Mouse (Mus musculus) v-Abl transformed pro-B cells (cell line): ENCODE data around the gene Dnajb13.

Source experiments
- in situ Hi-C, 2 experiments: fragments of 400-800 bp; cut with MboI; formaldehyde crosslinking; loops; one replicate each; pipeline ENCODE4 v1.15.1; 2025; ENCODE audit not compliant: unreplicated experiment in 2 of 2

Gene Dnajb13

GRCm38 (mm10) chr7:100463757-100464156 lies 51.0 kb downstream of the Dnajb13 start:
- in situ Hi-C loops = loop anchor here in 1 of 2 experiments (5.0 kb wide), 1 partner anchor 34 kb away; no protein-coding TSS in a partner anchor

GRCm38 (mm10) chr7:100463194-100463593 lies 51.6 kb downstream of the Dnajb13 start:
- in situ Hi-C loops = loop anchor here in 1 of 2 experiments (5.0 kb wide), 1 partner anchor 34 kb away; no protein-coding TSS in a partner anchor

GRCm38 (mm10) chr7:100461621-100462151 lies 53.1 kb downstream of the Dnajb13 start:
- in situ Hi-C loops = loop anchor here in 1 of 2 experiments (5.0 kb wide), 1 partner anchor 36 kb away; no protein-coding TSS in a partner anchor

GRCm38 (mm10) chr7:100459862-100460261 lies 54.9 kb downstream of the Dnajb13 start:
- in situ Hi-C loops = loop anchor here (5.0 kb wide), 1 partner anchor 37 kb away; no protein-coding TSS in a partner anchor

- in situ Hi-C loops = loop anchor here in 1 of 2 experiments (5.0 kb wide), 1 partner anchor 39 kb away; no protein-coding TSS in a partner anchor
Observed at GRCm38 (mm10) chr7:100458153-100458552, 56.6 kb downstream of the Dnajb13 start.
